21 mouse cellular contexts compared by ENCODE assay signal in the genomic region with DNA sequence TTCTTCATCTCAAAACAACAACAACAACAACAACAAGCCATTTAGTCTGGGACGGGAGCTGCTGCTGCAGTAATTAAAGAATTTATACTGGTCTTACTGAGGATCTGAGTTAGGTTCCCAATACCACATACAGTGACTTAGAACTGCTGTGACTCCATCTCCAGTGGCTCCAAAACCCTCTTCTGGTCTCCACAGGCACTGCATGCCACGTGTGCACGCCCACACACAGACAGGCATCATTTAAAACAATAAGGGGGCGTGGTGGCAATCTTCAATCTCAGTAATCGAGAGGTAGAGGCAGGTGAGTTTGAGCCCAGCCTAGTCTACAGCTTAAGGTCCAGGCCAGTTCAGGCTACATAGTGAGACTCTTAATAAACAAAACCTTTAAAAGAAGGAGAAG. TPM values are rescaled to one million over a fixed set of nuclear protein-coding genes. Genes with fewer than 3 reads are reported as not detected.
DNase-seq lines count a peak whose midpoint lies in the region; ATAC-seq and TF ChIP-seq lines count a peak whose summit lies in the region.
"Had no signal": no experiment of that assay in that cellular context is flagged by ENCODE, and none has a peak within 500 bp of the region (broad histone marks: within the 10 kb centered on the region; RNA-seq: fewer than 3 reads in every experiment).

No protein-coding gene starts in this region.

- TF ChIP-seq EP300 in liver, embryonic 14.5 days (IDR thresholded peaks at IDR 0.05; ENCODE audit: low read depth) = no peak

- in situ Hi-C loops in ES-E14 (cut with MboI; ENCODE audit: low sequenced_read_pairs in 2 of 2, unreplicated experiment in 2 of 2) = no loop called here

- ATAC-seq in liver, embryonic 14.5 days (ENCODE audit: insufficient read depth) = no peak
- ATAC-seq: midbrain, embryonic 15.5 days had no signal

- peak; percentile 33 for TF ChIP-seq CTCF in liver, embryonic 14.5 days (IDR thresholded peaks at IDR 0.05; ENCODE audit: low read depth)
- TF ChIP-seq CTCF in C2C12 (IDR thresholded peaks at IDR 0.05; ENCODE audit: control insufficient read depth, insufficient read depth, insufficient read length) = no peak

- 59% methylated on average over 5 of the region's 5 CpGs for WGBS in liver, embryonic 14.5 days (ENCODE audit: insufficient replicate concordance)

- no peak for DNase-seq in liver, embryonic 14.5 days (ENCODE audit: low read depth in 3 of 3, low spot score in 3 of 3)
- no peak for DNase-seq in liver
- DNase-seq in ES-E14 (ENCODE audit: low read depth, low spot score) = no peak
- no peak for DNase-seq in right cerebral cortex, postnatal 25 days
- DNase-seq in left cerebral cortex, adult 9 months (ENCODE audit: low spot score in 2 of 2) = no peak
- DNase-seq: adrenal gland, adult 2 months; cerebellum, adult 11-12 months; cerebellum, postnatal 36 days; heart, postnatal 36 days; kidney, postnatal 4 days; layer of hippocampus, postnatal 36 days; left cerebral cortex, postnatal 4 days; liver, embryonic 13.5 days; lung, postnatal 36 days; right cerebral cortex, postnatal 4 days had no signal

- no peak overlapping the region for H3ac ChIP-seq in C2C12 (ENCODE audit: control insufficient read depth, insufficient read length, low read depth)
- no peak overlapping the region for H3ac ChIP-seq in myocyte (ENCODE audit: control insufficient read depth, insufficient read length)

- H3K27ac ChIP-seq in liver, embryonic 14.5 days = no peak overlapping the region
- H3K27ac ChIP-seq in ES-E14 (ENCODE audit: insufficient read depth, low read depth, low read length, poor library complexity, severe bottlenecking) = no peak overlapping the region
- H3K27ac ChIP-seq: liver, embryonic 13.5 days; midbrain, embryonic 15.5 days; neural tube, embryonic 12.5 days had no signal

- H3K27me3 ChIP-seq in liver, embryonic 14.5 days (ENCODE audit: control insufficient read depth, insufficient read depth, low read length) = no peaks in the 10 kb centered on the region
- H3K27me3 ChIP-seq in C2C12 (ENCODE audit: control insufficient read depth, insufficient read depth, insufficient read length) (no peaks in the 10 kb centered on the region), myocyte (ENCODE audit: control insufficient read depth, insufficient read depth, insufficient read length) (no peaks in the 10 kb centered on the region)
- H3K27me3 ChIP-seq: heart, embryonic 12.5 days; liver, embryonic 13.5 days; midbrain, embryonic 15.5 days; neural tube, embryonic 12.5 days had no signal

- peaks cover 6% of the 10 kb centered on the region for H3K36me3 ChIP-seq in liver, embryonic 14.5 days (replicated peaks; ENCODE audit: control insufficient read depth, insufficient read depth, low read depth)
- H3K36me3 ChIP-seq in C2C12 (ENCODE audit: control insufficient read depth, insufficient read depth) (peaks cover 11% of the 10 kb centered on the region), ES-E14 (ENCODE audit: control insufficient read depth, insufficient read depth, low read length, poor library complexity, severe bottlenecking) (peaks cover 8% of the 10 kb centered on the region), myocyte (ENCODE audit: control insufficient read depth, insufficient read depth) (no peaks in the 10 kb centered on the region)

- no peak overlapping the region for H3K9ac ChIP-seq in liver, embryonic 14.5 days (replicated peaks)
- H3K9ac ChIP-seq in ES-E14 (ENCODE audit: insufficient read depth, low read depth, low read length, poor library complexity, severe bottlenecking) = no peak overlapping the region
- H3K9ac ChIP-seq: heart, embryonic 12.5 days; liver, embryonic 13.5 days; midbrain, embryonic 15.5 days; neural tube, embryonic 12.5 days had no signal

- no peaks in the 10 kb centered on the region for H3K9me3 ChIP-seq in liver, embryonic 14.5 days (ENCODE audit: control insufficient read depth, low read length)
- no peaks in the 10 kb centered on the region for H3K9me3 ChIP-seq in ES-E14 (ENCODE audit: control insufficient read depth, insufficient read depth, low read depth, low read length)
- H3K9me3 ChIP-seq: heart, embryonic 12.5 days; liver, embryonic 13.5 days; midbrain, embryonic 15.5 days; neural tube, embryonic 12.5 days had no signal

- H3K79me2 ChIP-seq in C2C12 (ENCODE audit: control insufficient read depth, insufficient read depth) = no peaks in the 10 kb centered on the region
- no peaks in the 10 kb centered on the region for H3K79me2 ChIP-seq in myocyte (ENCODE audit: control insufficient read depth, insufficient read depth)

- H3K4me1 ChIP-seq in liver, embryonic 14.5 days (replicated peaks; ENCODE audit: control insufficient read depth in 2 of 2, insufficient read depth in 2 of 2, low read length in 1 of 2) = peaks cover 0 to 7% of the 10 kb centered on the region in 2 experiments; a peak in 2 of 4 replicates
- peaks cover 0 to 4% of the 10 kb centered on the region in 2 experiments; a peak in 1 of 4 replicates for H3K4me1 ChIP-seq in ES-E14 (ENCODE audit: control insufficient read depth in 2 of 2, insufficient read depth in 2 of 2, low read length in 2 of 2, poor library complexity in 1 of 2)
- H3K4me1 ChIP-seq: midbrain, embryonic 15.5 days had no signal

- H3K4me2 ChIP-seq in liver, embryonic 14.5 days (ENCODE audit: low read depth) = no peak overlapping the region
- no peak overlapping the region for H3K4me2 ChIP-seq in myocyte (ENCODE audit: low read depth)
- H3K4me2 ChIP-seq: heart, embryonic 12.5 days; liver, embryonic 13.5 days; midbrain, embryonic 15.5 days; neural tube, embryonic 12.5 days had no signal

- no peak overlapping the region for H3K4me3 ChIP-seq in liver, embryonic 14.5 days (ENCODE audit: insufficient read depth in 1 of 2, low read depth in 2 of 2, low read length in 2 of 2)
- no peak overlapping the region for H3K4me3 ChIP-seq in C2C12 (ENCODE audit: insufficient read depth, poor library complexity, severe bottlenecking)
- no peak overlapping the region for H3K4me3 ChIP-seq in ES-E14 (ENCODE audit: insufficient read depth in 1 of 2, low read depth in 1 of 2, low read length in 2 of 2, poor library complexity in 1 of 2, severe bottlenecking in 1 of 2)
- no peak overlapping the region for H3K4me3 ChIP-seq in myocyte
- H3K4me3 ChIP-seq: heart, embryonic 12.5 days; liver, embryonic 13.5 days; midbrain, embryonic 15.5 days; neural tube, embryonic 12.5 days had no signal

- no peak for TF ChIP-seq POLR2A in myocyte (IDR thresholded peaks at IDR 0.05; ENCODE audit: insufficient read length, low read depth)

- no peaks in the 10 kb centered on the region for H3K79me3 ChIP-seq in C2C12 (ENCODE audit: low read depth)

TF ChIP-seq in C2C12, 6 proteins besides CTCF, POLR2A, EP300 and RAD21:
- TF ChIP-seq FOSL1 (IDR thresholded peaks at IDR 0.05; ENCODE audit: insufficient read depth, low read length, poor library complexity, severe bottlenecking) (no peak), MYOG (IDR thresholded peaks at IDR 0.05; ENCODE audit: control insufficient read depth, extremely low read depth, insufficient read length) (no peak), USF1 (IDR thresholded peaks at IDR 0.05; ENCODE audit: low read depth) (peak; percentile 34)

TF ChIP-seq in ES-E14, 5 proteins besides CTCF, POLR2A, EP300 and RAD21:
- TF ChIP-seq ZC3H11A (IDR thresholded peaks at IDR 0.05; ENCODE audit: borderline replicate concordance, low read depth, low read length) (no peak), ZNF384 (IDR thresholded peaks at IDR 0.05; ENCODE audit: low read depth, low read length) (0 out of 2 replicates have a peak, but pooled peaks have one; percentile 28)

TF ChIP-seq in myocyte, 11 proteins besides CTCF, POLR2A, EP300 and RAD21:
- TF ChIP-seq USF1 (IDR thresholded peaks at IDR 0.05; ENCODE audit: low read depth) = peak; percentile 8
- TF ChIP-seq SRF (IDR thresholded peaks at IDR 0.05; ENCODE audit: control insufficient read depth, insufficient read length, low read depth) = no peak

RNA-seq across cellular contexts. Expression of a gene that starts 43.5 kb away (rescaled TPM):
- 15.3 and 19.4 TPM in 2 replicates for polyA plus RNA-seq in liver, embryonic 14.5 days (2012; rRNA removed)
- polyA plus RNA-seq in liver, embryonic 14.5 days (2014; fragmentation: Nextera tagmentation; extraction: Ambion mirVana) = 3.8 and 4.6 TPM in 2 replicates
- polyA plus RNA-seq in C2C12 (2012; fragmentation: generic; extraction: Trizol) (78.4 TPM), myocyte (2012; fragmentation: generic; extraction: Trizol) (35.0 TPM)
- total RNA-seq in ES-E14 (2012; rRNA removed) = 47.1 and 63.7 TPM in 2 replicates

RNA-seq across cellular contexts. Expression of a gene that starts 48.5 kb away (rescaled TPM):
- 0.63 and 0.71 TPM in 2 replicates for polyA plus RNA-seq in liver, embryonic 14.5 days (2012; rRNA removed)
- 0.76 and 0.79 TPM in 2 replicates for polyA plus RNA-seq in liver, embryonic 14.5 days (2014; fragmentation: Nextera tagmentation; extraction: Ambion mirVana)
- polyA plus RNA-seq in C2C12 (2012; fragmentation: generic; extraction: Trizol) (0.01 TPM), myocyte (2012; fragmentation: generic; extraction: Trizol) (0.12 TPM)
- 0.11 and 0.13 TPM in 2 replicates for total RNA-seq in ES-E14 (2012; rRNA removed)
- total RNA-seq: adrenal gland, adult 2 months; layer of hippocampus, postnatal 36 days; left cerebral cortex, postnatal 4 days had no signal
- polyA plus RNA-seq: adrenal gland, adult 2 months; embryonic facial prominence, embryonic 11.5 days; midbrain, embryonic 15.5 days had no signal
